Mouse (Mus musculus) lung, postnatal 0 days (tissue): Measurements from ENCODE around the gene Kcnj3. TPM values are rescaled to one million over a fixed set of nuclear protein-coding genes. Genes with fewer than 3 reads are reported as not detected.
"Not testable (repeated sequence)": the region's sequence is repeated elsewhere in the genome, so short reads cannot be mapped to it uniquely, and the experiment has no call there.

Experiments
- ATAC-seq: fragments of 200-750 bp; cut with Nextera tagmentation; 2 replicates; pipeline ENCODE4 v1.8.0; 2017; ENCODE audit warnings: moderate library complexity
- DNase-seq: peaks from one replicate; pipeline ENCODE4 v3.0.0-alpha.2; 2016; ENCODE audit warnings: low spot score
- H3K27ac ChIP-seq: fragments of 300-500 bp; sonication (generic); 2 replicates; pipeline ENCODE4 v1.5.1; 2014; ENCODE audit warnings: antibody characterized with exemption, mild to moderate bottlenecking, low read length, mixed read lengths
- H3K27me3 ChIP-seq: fragments of 300-500 bp; sonication (generic); replicated peaks from 2 replicates; pipeline ENCODE4 v1.6.1; 2014; ENCODE audit warnings: low read length, mixed read lengths; ENCODE audit not compliant: insufficient read depth
- H3K36me3 ChIP-seq: fragments of 300-500 bp; sonication (generic); 2 replicates; pipeline ENCODE4 v1.6.1; 2014; ENCODE audit warnings: low read length, mixed read lengths; ENCODE audit not compliant: insufficient read depth
- H3K4me1 ChIP-seq: fragments of 300-500 bp; sonication (generic); 2 replicates; pipeline ENCODE4 v1.6.1; 2014; ENCODE audit warnings: antibody characterized with exemption, low read depth, low read length, mixed read lengths; ENCODE audit not compliant: insufficient read depth
- H3K4me2 ChIP-seq: fragments of 300-500 bp; sonication (generic); replicated peaks from 2 replicates; pipeline ENCODE4 v1.6.1; 2014; ENCODE audit warnings: low read depth, mild to moderate bottlenecking, low read length, moderate library complexity, mixed read lengths
- H3K4me3 ChIP-seq: fragments of 300-500 bp; sonication (generic); 2 replicates; pipeline ENCODE4 v1.5.1; 2014; ENCODE audit warnings: low read depth, low read length
- H3K9ac ChIP-seq: fragments of 300-500 bp; sonication (generic); replicated peaks from 2 replicates; pipeline ENCODE4 v1.6.1; 2014; ENCODE audit warnings: low read depth, mild to moderate bottlenecking
- H3K9me3 ChIP-seq: fragments of 300-500 bp; sonication (generic); 2 replicates; pipeline ENCODE4 v1.6.1; 2016; ENCODE audit warnings: low read length, mixed read lengths
- CTCF ChIP-seq: IDR thresholded peaks from 2 replicates; pipeline ENCODE4 v1.5.1; 2016; ENCODE audit warnings: antibody characterized with exemption, mild to moderate bottlenecking
- EP300 ChIP-seq: IDR thresholded peaks from 2 replicates; pipeline ENCODE4 v1.6.1; 2016; ENCODE audit warnings: antibody characterized with exemption, mild to moderate bottlenecking, control low read depth
- WGBS: fragments of 180-500 bp; shearing (Covaris S2); extraction: QIAGEN DNeasy Blood & Tissue Kit; methylation state at CpG from one replicate; pipeline ENCODE4 v1.1.7; 2014; 5-methylcytosine and 5-hydroxymethylcytosine counted together
- polyA plus RNA-seq: library from polyadenylated mRNA; unstranded; fragments of >200 nt; fragmentation: Nextera tagmentation; extraction: Ambion mirVana; gene quantifications from 2 replicates; pipeline ENCODE4 v1.2.1, GENCODE M21; 2015

The Kcnj3 gene
- polyA plus RNA-seq, 1 experiment from 2014 or later, result 0.11 TPM

- WGBS, result 82% methylated on average over 2 of the region's 2 CpGs
- H3K4me1 ChIP-seq, result no peaks in the 10 kb centered on the region
These were observed 23.4 kb downstream of the Kcnj3 start for GRCm38 (mm10) chr2:55459195-55459594.

GRCm38 (mm10) chr2:55469141-55469540 lies 33.4 kb downstream of the Kcnj3 start:
- no peak overlapping the region for H3K4me3 ChIP-seq
- no peaks in the 10 kb centered on the region for H3K27me3 ChIP-seq
- no peak overlapping the region for H3K27ac ChIP-seq
- no peak overlapping the region for H3K4me2 ChIP-seq
- DNase-seq (no peak), ATAC-seq (no peak)
- H3K36me3 ChIP-seq, result no peaks in the 10 kb centered on the region
- TF ChIP-seq EP300 (no peak), CTCF (no peak)
- no peak overlapping the region for H3K9ac ChIP-seq
- WGBS, result 53% methylated on average over 2 of the region's 2 CpGs
- no peaks in the 10 kb centered on the region for H3K4me1 ChIP-seq
- H3K9me3 ChIP-seq, result no peaks in the 10 kb centered on the region

More at GRCm38 (mm10) chr2:55459195-55459594, 23.4 kb downstream of the Kcnj3 start:
- Histone ChIP-seq H3K4me3 (no peak overlapping the region), H3K9ac (no peak overlapping the region), H3K27me3 (no peaks in the 10 kb centered on the region), H3K9me3 (no peaks in the 10 kb centered on the region), H3K36me3 (no peaks in the 10 kb centered on the region), H3K27ac (no peak overlapping the region), H3K4me2 (no peak overlapping the region)
- no peak for DNase-seq
- ATAC-seq, result no peak
- TF ChIP-seq EP300, result no peak
- no peak for TF ChIP-seq CTCF

GRCm38 (mm10) chr2:55470006-55470405 lies 34.2 kb downstream of the Kcnj3 start:
- H3K27ac ChIP-seq, result no peak overlapping the region
- DNase-seq, result peak; percentile 8

GRCm38 (mm10) chr2:55479511-55479910 lies 43.7 kb downstream of the Kcnj3 start:
- H3K9me3 ChIP-seq, result no peaks in the 10 kb centered on the region
- H3K27me3 ChIP-seq, result no peaks in the 10 kb centered on the region
- no peaks in the 10 kb centered on the region for H3K4me1 ChIP-seq
- ATAC-seq (no peak), DNase-seq (no peak)
- WGBS, result 65% methylated on average over 4 of the region's 4 CpGs
- TF ChIP-seq CTCF (no peak), EP300 (no peak)
- H3K27ac ChIP-seq, result no peak overlapping the region
- H3K4me2 ChIP-seq, result no peak overlapping the region
- no peaks in the 10 kb centered on the region for H3K36me3 ChIP-seq
- no peak overlapping the region for H3K9ac ChIP-seq
- H3K4me3 ChIP-seq, result no peak overlapping the region

More at GRCm38 (mm10) chr2:55470006-55470405, 34.2 kb downstream of the Kcnj3 start:
- Histone ChIP-seq H3K9ac (no peak overlapping the region), H3K4me2 (no peak overlapping the region), H3K36me3 (no peaks in the 10 kb centered on the region), H3K4me3 (no peak overlapping the region), H3K4me1 (no peaks in the 10 kb centered on the region), H3K27me3 (no peaks in the 10 kb centered on the region), H3K9me3 (no peaks in the 10 kb centered on the region)
- TF ChIP-seq CTCF, result no peak
- no peak for TF ChIP-seq EP300
- 59% methylated on average over 2 of the region's 2 CpGs for WGBS
- no peak for ATAC-seq

- Histone ChIP-seq H3K9ac (no peak overlapping the region), H3K4me1 (no peaks in the 10 kb centered on the region), H3K4me3 (no peak overlapping the region), H3K9me3 (no peaks in the 10 kb centered on the region), H3K27me3 (no peaks in the 10 kb centered on the region), H3K27ac (no peak overlapping the region), H3K36me3 (no peaks in the 10 kb centered on the region), H3K4me2 (no peak overlapping the region)
- DNase-seq (peak; percentile 7), ATAC-seq (no peak)
- WGBS, result 55% methylated on average over 4 of the region's 4 CpGs
- TF ChIP-seq EP300, result no peak
- no peak for TF ChIP-seq CTCF
These were observed 44.3 kb downstream of the Kcnj3 start for GRCm38 (mm10) chr2:55479933-55480601.

GRCm38 (mm10) chr2:55480602-55480965 lies 44.8 kb downstream of the Kcnj3 start:
- no peak for DNase-seq
- no peaks in the 10 kb centered on the region for H3K36me3 ChIP-seq
- ATAC-seq, result no peak
- H3K4me2 ChIP-seq, result no peak overlapping the region
- no peaks in the 10 kb centered on the region for H3K4me1 ChIP-seq
- H3K27me3 ChIP-seq, result no peaks in the 10 kb centered on the region
- TF ChIP-seq CTCF (no peak), EP300 (no peak)
- H3K9me3 ChIP-seq, result no peaks in the 10 kb centered on the region
- no peak overlapping the region for H3K27ac ChIP-seq
- H3K9ac ChIP-seq, result no peak overlapping the region
- no peak overlapping the region for H3K4me3 ChIP-seq

- H3K4me2 ChIP-seq, H3K9me3 ChIP-seq, H3K36me3 ChIP-seq, H3K27ac ChIP-seq, H3K9ac ChIP-seq, H3K4me1 ChIP-seq, ATAC-seq, DNase-seq, H3K4me3 ChIP-seq, H3K27me3 ChIP-seq: not testable (repeated sequence)
- 75% methylated on average over 7 of the region's 7 CpGs for WGBS
These were observed 49.8 kb downstream of the Kcnj3 start for GRCm38 (mm10) chr2:55485500-55486129.
